Mouse (Mus musculus) neural tube, embryonic 14.5 days (tissue): Measurements from ENCODE around the gene Amt. TPM values are rescaled to one million over a fixed set of nuclear protein-coding genes. Genes with fewer than 3 reads are reported as not detected.

Experiments
- ATAC-seq: fragments of 200-750 bp; cut with Nextera tagmentation; 2 replicates; pipeline ENCODE4 v1.8.0; 2017; ENCODE audit warnings: low read depth, mild to moderate bottlenecking, moderate TSS enrichment, moderate library complexity
- H3K27ac ChIP-seq: fragments of 300-500 bp; sonication (generic); 2 replicates; pipeline ENCODE4 v1.5.1; 2014; ENCODE audit warnings: low read depth, mild to moderate bottlenecking, control low read depth, low read length, moderate library complexity, mixed read lengths
- H3K27me3 ChIP-seq: fragments of 300-500 bp; sonication (generic); 2 replicates; pipeline ENCODE4 v1.6.1; 2014; ENCODE audit warnings: low read length; ENCODE audit not compliant: control insufficient read depth, insufficient read depth
- H3K36me3 ChIP-seq: fragments of 300-500 bp; sonication (generic); 2 replicates; pipeline ENCODE4 v1.6.1; 2014; ENCODE audit warnings: low read length, mixed read lengths; ENCODE audit not compliant: control insufficient read depth, insufficient read depth
- H3K4me1 ChIP-seq: fragments of 300-500 bp; sonication (generic); 2 replicates; pipeline ENCODE4 v1.6.1; 2014; ENCODE audit warnings: low read length; ENCODE audit not compliant: control insufficient read depth, insufficient read depth
- H3K4me2 ChIP-seq: fragments of 300-500 bp; sonication (generic); 2 replicates; pipeline ENCODE4 v1.6.1; 2014; ENCODE audit warnings: mild to moderate bottlenecking, low read depth, low read length, control low read depth
- H3K4me3 ChIP-seq: fragments of 300-500 bp; sonication (generic); 2 replicates; pipeline ENCODE4 v1.5.1; 2014; ENCODE audit warnings: low read depth, low read length, control low read depth, mixed read lengths
- H3K9ac ChIP-seq: fragments of 300-500 bp; sonication (generic); replicated peaks from 2 replicates; pipeline ENCODE4 v1.6.1; 2014; ENCODE audit warnings: low read depth, mild to moderate bottlenecking, control low read depth, low read length, mixed read lengths
- H3K9me3 ChIP-seq: fragments of 300-500 bp; sonication (generic); 2 replicates; pipeline ENCODE4 v1.6.1; 2016; ENCODE audit warnings: low read length; ENCODE audit not compliant: control insufficient read depth
- WGBS: fragments of 180-500 bp; shearing (Covaris S2); extraction: QIAGEN DNeasy Blood & Tissue Kit; methylation state at CpG from one replicate; pipeline ENCODE4 v1.1.7; 2014; 5-methylcytosine and 5-hydroxymethylcytosine counted together
- polyA plus RNA-seq: library from polyadenylated mRNA; unstranded; fragments of >200 nt; fragmentation: Nextera tagmentation; extraction: Ambion mirVana; gene quantifications from 2 replicates; pipeline ENCODE4 v1.2.1, GENCODE M21; 2014

The Amt gene
- 24.7 and 27.9 TPM in 2 replicates for polyA plus RNA-seq

DNA sequence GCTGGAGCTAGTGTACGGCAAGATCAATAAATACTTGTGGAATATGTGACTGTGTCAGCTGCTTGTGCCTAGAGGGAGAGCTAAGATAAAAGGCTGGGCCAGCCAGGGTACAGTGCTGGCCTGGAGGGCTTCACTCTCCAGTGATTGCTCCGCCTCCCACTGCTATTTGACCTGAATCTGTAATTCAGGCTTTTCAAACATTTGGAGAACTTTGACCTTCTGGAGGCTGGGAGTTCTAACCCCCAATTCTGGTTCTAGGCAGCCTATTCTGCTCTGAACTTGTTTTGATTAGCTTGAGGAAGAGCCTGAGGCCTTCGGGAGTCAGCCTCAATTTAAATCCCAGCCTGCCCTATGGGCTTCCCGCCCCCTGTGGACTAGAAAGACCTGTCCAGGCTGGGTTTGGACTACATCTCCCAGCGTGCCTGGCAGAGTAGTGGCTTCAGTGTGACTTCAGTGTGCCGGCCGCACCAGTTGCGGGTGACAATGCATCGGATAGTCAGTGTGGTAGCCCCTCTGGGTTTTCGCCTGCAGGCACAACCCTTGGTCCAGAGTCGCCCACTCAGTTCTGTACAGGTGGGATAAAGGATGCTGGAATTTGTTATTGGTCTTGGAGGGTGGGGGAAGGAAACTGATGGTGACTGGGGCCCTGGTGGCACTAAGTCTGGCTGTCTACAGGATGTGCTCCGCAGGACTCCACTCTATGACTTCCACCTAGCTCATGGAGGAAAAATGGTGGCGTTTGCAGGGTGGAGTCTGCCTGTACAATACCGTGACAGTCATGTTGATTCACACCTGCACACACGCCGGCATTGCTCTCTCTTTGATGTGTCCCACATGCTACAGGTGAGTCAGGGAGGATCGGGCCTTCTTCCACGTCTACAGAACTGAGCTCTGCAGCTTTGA is at the start of gene Amt:
Gene Amt, plus strand, starts transcription at position 401 of the 903 bp plus-strand sequence.
- 20% methylated on average over 18 of the region's 18 CpGs for WGBS
- H3K36me3 ChIP-seq = peaks cover 32% of the 10 kb centered on the region
- H3K4me2 ChIP-seq = peak within 1 kb of the TSS; percentile 30
- H3K9ac ChIP-seq = no peak within 1 kb of the TSS
- no peaks in the 10 kb centered on the region for H3K9me3 ChIP-seq
- H3K27me3 ChIP-seq = no peaks in the 10 kb centered on the region
- peak within 1 kb of the TSS; percentile 20; the same call in 1 of the 2 replicates for H3K4me3 ChIP-seq
- H3K4me1 ChIP-seq = peaks cover 3% of the 10 kb centered on the region; the same call in 1 of the 2 replicates
- ATAC-seq = peak; percentile 42; the same call in 1 of the 2 replicates
- H3K27ac ChIP-seq = no peak within 1 kb of the TSS

DNA sequence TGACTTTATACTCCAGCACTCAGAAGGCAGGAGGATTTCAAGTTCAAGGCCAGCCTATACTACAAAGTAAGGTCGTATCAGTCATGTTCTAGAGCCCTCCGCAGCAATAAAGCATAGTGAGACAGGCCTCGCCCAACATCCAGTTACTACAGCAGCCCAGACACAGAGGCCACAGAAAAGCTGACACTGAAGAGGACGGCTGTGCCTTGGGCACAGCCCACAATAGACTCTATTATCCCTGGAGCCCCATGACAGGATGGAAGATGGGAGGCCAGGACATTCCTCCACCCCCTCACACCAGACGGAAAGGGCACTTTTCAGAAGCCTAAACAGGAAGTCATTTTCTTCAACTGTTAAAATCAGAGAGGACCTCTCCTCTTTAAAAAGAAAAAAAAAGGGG is 47.7 kb upstream of the Amt start:
- no peaks in the 10 kb centered on the region for H3K4me1 ChIP-seq

DNA sequence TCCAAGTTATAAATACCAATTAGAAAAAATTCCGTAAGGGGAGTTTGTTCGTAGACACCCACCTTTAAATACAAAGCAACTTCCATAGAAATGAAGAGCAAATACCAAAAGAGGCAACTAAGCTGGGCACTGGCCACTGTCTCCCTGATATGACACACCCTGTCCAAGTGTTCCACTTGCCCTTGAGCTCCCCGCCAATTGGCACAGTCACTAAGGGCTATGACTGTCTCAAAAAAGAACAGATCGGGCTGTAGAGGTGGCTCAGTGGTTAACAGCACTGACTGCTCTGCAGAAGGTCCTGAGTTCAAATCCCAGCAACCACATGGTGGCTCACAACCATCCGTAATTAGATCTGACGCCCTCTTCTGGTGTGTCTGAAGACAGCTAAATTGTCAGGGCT is 44.8 kb upstream of the Amt start:
- Histone ChIP-seq H3K4me3 (no peak overlapping the region), H3K4me1 (no peaks in the 10 kb centered on the region), H3K4me2 (no peak overlapping the region), H3K9me3 (no peaks in the 10 kb centered on the region), H3K27me3 (no peaks in the 10 kb centered on the region), H3K9ac (no peak overlapping the region), H3K27ac (no peak overlapping the region), H3K36me3 (peaks cover 21% of the 10 kb centered on the region)
- WGBS = 98% methylated on average over 6 of the region's 6 CpGs
- ATAC-seq = no peak

More for the DNA sequence above, 47.7 kb upstream of the Amt start:
- no peak for ATAC-seq
- Histone ChIP-seq H3K9me3 (no peaks in the 10 kb centered on the region), H3K9ac (no peak overlapping the region), H3K27me3 (no peaks in the 10 kb centered on the region), H3K4me3 (no peak overlapping the region), H3K4me2 (no peak overlapping the region), H3K36me3 (peaks cover 21% of the 10 kb centered on the region), H3K27ac (no peak overlapping the region)
- WGBS = 48% methylated on average over 5 of the region's 5 CpGs

DNA sequence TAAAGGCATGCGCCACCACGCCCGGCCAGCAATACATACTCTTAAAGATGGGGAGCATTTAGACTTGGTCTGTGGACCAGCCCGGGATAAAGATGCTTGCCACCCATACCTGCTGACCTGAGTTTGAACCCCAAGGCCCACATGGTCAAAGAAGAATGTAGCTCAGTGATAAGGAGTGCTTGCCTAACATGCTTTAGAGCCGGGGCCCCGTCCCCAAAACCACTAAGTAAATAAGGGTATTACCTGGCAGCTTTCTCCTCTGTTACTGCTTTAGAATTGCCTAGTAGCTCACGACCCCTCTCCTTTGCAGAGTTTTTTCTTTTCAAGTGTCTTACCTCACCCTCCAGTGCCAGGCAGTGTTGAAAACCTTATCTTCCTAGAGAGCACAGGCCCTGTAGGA is 43.9 kb upstream of the Amt start:
- no peak overlapping the region for H3K4me3 ChIP-seq
- H3K36me3 ChIP-seq = peaks cover 21% of the 10 kb centered on the region
- no peaks in the 10 kb centered on the region for H3K4me1 ChIP-seq
- no peaks in the 10 kb centered on the region for H3K27me3 ChIP-seq
- no peak overlapping the region for H3K4me2 ChIP-seq
- WGBS = 98% methylated on average over 7 of the region's 7 CpGs
- H3K27ac ChIP-seq = no peak overlapping the region
- H3K9me3 ChIP-seq = no peaks in the 10 kb centered on the region
- no peak for ATAC-seq
- no peak overlapping the region for H3K9ac ChIP-seq

DNA sequence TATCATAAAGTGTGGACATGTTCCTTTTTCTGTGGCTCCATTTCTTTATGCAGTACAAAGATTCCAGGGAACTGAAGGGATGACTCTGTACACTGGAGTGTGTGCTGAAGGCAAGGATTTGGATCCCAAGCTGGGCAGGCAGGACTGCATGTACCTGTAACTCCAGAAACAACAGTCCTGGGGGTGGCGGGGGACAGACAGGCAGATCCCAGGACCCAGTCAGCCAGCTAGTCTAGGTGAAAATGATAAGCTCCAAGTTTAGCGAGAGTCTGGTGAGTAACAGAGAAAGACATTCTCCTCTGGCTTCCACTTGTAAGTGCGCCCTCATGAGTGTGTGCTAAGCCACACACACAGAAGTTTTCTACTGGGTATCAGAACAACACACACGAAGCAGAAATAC is 36.1 kb upstream of the Amt start:
- Histone ChIP-seq H3K4me1 (peaks cover 19% of the 10 kb centered on the region), H3K4me3 (no peak overlapping the region), H3K36me3 (no peaks in the 10 kb centered on the region), H3K4me2 (no peak overlapping the region), H3K9ac (no peak overlapping the region), H3K27me3 (no peaks in the 10 kb centered on the region), H3K9me3 (no peaks in the 10 kb centered on the region), H3K27ac (no peak overlapping the region)
- 89% methylated on average over 4 of the region's 4 CpGs for WGBS
- no peak for ATAC-seq

DNA sequence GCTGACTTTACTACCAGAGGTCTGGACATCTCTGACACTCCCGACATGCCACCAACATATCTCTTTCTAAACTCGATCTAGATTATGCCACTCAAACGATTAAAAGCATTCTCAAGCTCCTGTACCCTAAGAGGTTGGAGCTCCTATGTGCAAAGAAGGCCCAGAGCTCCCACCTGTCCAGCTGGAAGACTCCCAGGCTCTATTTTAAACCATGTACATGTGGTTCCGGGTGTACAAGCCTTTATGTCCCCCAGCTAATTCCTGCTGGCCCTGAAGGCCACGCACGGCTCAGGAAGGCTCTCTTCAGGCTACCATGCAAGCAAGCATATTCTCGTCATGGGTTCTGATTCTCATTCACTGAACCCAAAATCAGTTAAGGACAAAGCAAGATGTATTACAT is 34.8 kb upstream of the Amt start:
- Histone ChIP-seq H3K27me3 (no peaks in the 10 kb centered on the region), H3K9ac (no peak overlapping the region), H3K9me3 (no peaks in the 10 kb centered on the region), H3K36me3 (no peaks in the 10 kb centered on the region), H3K4me1 (peaks cover 19% of the 10 kb centered on the region), H3K4me2 (peak overlapping the region; percentile 53; the same call in 1 of the 2 replicates), H3K27ac (no peak overlapping the region), H3K4me3 (peak overlapping the region; percentile 93; the same call in 1 of the 2 replicates)
- 74% methylated on average over 7 of the region's 7 CpGs for WGBS
- no peak for ATAC-seq

DNA sequence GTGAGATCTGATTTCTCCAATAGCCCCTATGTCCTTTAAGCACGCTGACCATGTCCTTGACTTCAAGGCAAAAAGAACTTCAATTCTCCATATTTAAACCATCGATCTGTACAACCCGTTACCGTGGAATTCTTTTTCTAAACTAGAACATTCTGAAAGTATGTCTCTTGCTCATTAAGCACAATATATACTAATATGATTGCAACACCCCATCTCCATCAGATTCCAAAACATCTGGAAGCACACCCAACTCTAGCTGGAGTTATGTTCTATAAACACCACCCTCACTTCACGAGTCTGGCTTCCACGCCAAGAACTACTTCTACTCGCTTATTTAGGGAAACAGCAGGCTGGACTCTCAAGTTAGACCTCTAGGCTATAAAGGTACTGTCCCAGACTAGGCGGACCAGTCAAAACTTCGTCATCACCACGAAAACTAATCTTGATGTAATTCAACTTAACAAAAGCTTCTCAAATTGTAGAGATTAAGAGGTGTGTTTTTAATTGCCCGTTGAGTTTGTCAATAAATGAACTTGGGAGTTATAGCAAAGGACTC is 34.1 kb upstream of the Amt start:
- H3K4me3 ChIP-seq = peak overlapping the region; percentile 93
- peak overlapping the region; percentile 84 for H3K9ac ChIP-seq
- H3K36me3 ChIP-seq = no peaks in the 10 kb centered on the region
- H3K9me3 ChIP-seq = no peaks in the 10 kb centered on the region
- no peaks in the 10 kb centered on the region for H3K27me3 ChIP-seq
- ATAC-seq = no peak
- WGBS = 43% methylated on average over 11 of the region's 11 CpGs
- H3K4me1 ChIP-seq = peaks cover 19% of the 10 kb centered on the region
- peak overlapping the region; percentile 87 for H3K27ac ChIP-seq
- peak overlapping the region; percentile 53 for H3K4me2 ChIP-seq

DNA sequence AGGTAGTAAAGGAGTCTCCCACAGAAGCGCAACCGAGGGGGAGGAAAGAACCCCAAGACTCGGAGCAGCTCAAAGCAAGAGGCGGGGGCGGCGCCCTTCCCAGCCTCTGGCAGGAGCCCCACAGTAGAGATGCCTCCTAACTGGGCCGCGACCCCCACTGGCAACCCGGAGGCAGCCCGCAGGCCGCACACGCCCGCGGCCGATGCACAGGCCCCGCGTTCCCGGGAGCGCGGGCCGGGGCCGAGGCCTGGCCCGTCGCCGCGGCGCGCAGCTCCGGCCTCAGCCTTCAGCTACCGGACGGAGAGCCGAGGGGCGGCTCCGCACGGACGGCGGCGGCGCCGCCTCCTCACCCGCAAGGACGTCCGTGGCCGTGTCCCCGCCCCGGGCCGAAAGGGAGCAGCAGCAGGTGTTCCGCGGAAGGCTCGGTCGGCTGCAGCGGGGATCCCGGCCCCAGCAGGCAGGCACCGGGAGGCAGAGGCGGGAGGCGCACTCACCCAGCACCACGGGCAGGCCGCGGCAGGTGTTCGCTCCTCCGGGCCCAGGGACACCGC is 33.4 kb upstream of the Amt start:
- Histone ChIP-seq H3K27ac (peak overlapping the region; percentile 87), H3K9me3 (no peaks in the 10 kb centered on the region), H3K27me3 (no peaks in the 10 kb centered on the region), H3K4me1 (peaks cover 19% of the 10 kb centered on the region), H3K9ac (peak overlapping the region; percentile 84), H3K36me3 (no peaks in the 10 kb centered on the region), H3K4me3 (peak overlapping the region; percentile 93), H3K4me2 (peak overlapping the region; percentile 53)
- under 1% methylated on average over 51 of the region's 62 CpGs for WGBS
- ATAC-seq = peak; percentile 58
